Mouse (Mus musculus) layer of hippocampus, adult 11-12 months (tissue): ENCODE results near the gene Snapc3.

Source experiments
- DNase-seq: peaks from one replicate; pipeline ENCODE4 v3.0.0; 2022; ENCODE audit warnings: low spot score

The Snapc3 gene

DNA sequence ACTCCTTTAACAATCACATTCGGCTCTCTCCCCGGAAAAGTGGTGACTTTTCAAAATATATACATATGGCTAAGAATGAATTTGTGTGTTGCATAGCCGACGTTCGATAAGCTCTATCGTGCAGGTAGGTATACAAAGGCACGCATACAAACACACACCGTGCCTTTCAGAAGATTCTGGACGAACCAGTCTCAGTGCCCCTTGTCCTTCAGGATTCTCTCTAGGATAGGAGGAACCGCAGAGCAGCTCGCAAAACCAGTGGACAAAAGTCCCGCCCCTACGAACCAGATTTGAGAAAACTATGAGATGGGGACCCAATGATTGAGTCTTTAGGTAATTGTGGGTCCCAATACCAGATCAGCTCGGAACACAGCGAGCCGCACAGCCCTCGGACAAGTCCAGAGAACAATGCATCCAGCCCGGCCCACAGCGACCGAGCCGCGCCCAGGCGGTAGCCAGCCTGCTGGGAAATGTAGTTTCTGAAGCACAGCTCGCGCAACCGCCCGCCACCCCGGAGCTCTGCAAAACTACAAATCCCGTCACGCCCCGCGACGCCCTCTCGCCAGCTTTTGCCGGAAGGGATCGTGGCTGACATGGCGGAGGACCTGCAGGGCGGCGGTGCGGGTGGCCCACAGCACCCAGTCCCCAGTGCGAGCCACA lies at the start of gene Snapc3:
Gene Snapc3, plus strand, starts transcription at position 565 of the 660 bp plus-strand sequence.
- peak; percentile 97 for DNase-seq

DNA sequence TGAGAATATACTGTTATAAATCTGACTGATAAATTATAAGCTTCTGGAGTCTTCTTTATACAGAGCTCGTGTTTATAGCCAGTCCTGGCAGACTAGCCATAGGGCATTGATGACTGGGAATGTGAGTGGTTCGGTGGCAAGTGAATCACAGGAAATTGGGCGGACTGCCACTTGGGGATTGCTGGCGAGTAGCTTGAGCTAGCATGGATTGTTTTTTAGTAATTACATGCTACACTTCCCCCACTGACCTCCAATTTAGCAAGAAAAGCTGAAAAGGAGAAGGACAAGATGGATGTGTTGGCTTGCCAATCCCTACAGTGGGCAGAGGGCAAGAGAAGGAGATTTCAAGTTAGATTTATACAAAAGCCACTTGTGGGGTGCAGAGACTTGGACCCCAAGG lies 44.1 kb upstream of the Snapc3 start:
- DNase-seq, result no peak

DNA sequence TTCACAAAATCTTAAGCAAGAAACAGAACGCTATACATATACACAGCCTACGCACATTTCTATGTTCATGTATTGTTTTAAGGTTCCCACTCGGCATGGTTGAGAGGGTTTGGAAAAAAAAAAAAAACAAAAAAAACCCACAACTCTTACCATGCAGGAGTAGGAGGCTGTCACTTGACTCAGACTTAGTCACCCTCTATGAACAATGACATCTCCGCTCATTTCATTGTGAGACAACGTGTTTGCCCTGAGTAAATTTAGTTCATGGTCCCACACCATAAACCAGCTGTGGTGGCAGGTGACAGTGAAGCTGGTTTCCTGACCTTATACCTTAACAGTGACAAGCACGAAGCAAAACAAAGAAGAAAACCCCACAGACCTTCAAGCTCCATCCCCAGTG lies 41.9 kb upstream of the Snapc3 start:
- no peak for DNase-seq

DNA sequence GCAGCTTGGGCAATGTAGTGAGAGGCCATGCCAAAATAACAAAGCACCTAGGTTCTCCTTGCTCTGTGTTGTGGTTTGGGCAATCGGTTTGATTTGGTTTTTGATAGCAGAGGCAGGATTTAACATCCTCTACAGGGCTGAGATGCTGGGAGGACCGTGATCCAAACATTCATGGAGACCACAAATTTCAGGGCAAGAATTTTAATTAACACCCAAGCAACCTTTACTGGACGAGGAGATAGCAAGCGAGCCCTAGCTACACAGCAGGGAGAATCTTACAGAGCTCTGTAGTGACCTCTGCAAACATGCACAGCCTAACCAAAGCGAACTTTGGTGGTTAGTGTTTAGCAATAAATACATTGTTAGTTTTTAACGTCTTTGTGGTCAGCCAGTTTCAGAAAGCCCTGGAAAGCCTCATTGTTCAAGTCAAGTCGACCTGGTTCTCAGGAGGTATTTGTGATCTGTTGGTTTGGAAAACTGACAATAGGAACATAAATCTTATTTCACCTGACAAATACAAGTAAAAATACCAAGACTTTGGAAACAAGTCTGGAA lies 41.0 kb upstream of the Snapc3 start:
- DNase-seq, result no peak

DNA sequence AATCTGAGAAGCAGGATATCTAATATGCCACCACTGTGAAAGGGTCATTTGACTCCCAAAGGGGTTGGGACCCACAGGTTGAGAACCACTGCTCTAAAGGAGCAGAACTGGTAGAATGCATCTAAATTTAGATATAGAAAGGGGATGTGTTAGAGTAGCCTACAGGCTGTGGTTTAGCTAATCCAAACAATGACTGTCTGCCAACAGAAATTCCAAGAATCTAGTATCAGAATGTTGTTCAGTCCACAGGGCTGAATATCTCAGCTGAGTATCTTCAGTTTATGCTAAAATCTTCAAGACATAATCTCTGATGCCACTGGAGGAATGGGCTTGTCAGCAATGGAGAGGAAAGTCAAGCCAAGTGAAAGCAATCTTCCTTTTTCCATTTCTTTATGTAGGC lies 38.5 kb upstream of the Snapc3 start:
- DNase-seq, result no peak

DNA sequence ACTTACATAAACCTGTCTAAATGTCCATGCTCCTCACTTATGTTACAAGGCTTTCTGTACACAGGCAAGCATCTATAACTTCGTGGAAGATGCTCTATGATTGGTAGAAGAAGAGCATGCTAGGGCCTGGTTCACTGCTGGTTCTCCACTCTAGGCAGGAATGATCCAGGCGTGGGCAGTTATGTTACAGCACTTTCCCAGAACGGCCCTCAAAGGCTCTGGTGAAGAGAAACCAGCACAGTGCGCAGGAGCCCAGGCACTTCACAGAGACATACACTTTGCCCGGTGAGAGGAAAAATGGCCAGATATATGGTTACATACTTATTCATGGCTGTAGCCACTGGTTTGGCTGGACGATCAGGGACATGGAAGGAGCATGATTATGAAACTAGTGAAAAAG lies 37.8 kb upstream of the Snapc3 start:
- DNase-seq, result no peak

DNA sequence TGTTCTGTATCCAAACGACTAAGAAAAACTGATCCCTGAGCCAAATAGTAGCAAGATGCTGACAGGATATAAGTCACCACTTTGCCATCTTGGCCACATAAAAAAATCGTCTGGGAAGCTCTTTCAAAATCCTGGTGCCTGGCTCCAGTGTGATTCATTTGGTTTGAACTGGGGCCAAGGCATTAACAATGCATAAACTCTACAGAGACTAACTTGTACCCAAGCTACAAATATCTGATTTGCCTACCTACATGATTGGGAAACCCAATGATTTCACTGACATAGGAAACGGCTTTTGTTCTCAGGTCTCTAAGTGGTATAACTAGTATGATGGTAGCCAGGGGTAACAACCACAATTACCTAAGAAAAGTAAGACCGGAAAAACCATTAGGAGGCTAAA lies 37.3 kb upstream of the Snapc3 start:
- no peak for DNase-seq

DNA sequence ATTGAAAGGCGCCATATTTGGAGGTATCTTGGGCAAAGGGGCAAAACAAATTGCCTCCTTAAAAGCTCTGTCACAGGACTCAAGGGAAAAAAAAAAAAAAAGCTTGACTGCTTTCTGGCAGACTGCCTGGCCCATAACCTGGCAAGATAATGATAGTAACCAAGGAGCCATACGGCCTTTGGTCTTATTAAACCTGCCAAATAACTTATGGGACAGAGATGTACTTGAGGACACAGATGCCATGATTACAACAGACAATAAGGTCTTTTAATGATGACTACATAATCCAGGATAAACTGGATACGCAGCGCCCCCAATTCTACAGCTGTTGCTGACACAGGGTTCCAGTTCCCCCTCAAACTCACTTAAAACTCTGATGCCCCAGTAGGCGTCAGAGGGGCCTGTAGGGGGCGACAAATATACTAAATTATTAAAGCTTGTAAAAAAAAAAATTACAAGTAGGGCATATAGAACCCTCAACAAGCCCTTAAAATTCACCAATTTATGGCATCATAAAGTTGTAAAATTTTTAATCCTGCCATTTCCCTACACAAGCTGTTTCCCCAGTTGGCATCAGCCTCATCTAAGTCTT lies 33.5 kb upstream of the Snapc3 start:
- peak; percentile 44 for DNase-seq

DNA sequence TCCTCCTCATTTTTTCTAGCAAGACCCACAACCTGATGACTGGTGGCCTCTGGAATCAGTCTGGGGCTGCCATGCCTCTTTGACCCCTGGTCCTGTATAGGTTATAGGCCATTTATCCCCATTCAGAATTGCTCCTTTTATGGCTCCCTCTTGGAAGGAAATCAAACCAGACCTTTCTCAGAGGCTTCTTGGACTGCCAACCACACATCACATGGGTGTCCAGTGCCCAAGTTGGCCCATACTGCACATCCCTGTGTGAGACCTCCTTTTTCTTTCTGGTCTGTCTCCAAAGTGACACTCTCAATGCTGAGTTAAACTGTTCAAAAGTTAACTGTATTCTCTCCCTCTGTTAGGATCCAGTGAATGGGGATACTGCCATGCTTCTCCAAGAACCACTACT lies 32.4 kb upstream of the Snapc3 start:
- DNase-seq, result no peak

DNA sequence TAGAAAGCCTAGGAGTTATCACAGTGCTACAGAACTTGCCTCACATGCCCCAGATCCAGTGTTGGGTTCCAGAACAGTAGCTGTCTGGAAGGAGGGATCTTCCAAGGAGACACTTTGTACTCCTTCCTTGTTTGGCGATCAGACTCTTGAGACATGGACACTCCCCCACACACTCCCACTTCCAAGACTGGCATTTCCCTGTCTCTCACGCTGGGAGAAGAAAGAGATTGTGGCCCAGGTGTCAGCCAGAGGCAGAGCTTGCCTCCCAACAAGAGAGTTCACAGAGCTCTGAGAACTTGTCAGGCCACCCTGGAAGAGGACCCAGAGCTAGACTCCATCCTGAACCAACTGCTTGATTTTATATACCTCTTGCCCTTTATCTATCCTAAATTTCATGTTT lies 27.0 kb upstream of the Snapc3 start:
- DNase-seq, result no peak

DNA sequence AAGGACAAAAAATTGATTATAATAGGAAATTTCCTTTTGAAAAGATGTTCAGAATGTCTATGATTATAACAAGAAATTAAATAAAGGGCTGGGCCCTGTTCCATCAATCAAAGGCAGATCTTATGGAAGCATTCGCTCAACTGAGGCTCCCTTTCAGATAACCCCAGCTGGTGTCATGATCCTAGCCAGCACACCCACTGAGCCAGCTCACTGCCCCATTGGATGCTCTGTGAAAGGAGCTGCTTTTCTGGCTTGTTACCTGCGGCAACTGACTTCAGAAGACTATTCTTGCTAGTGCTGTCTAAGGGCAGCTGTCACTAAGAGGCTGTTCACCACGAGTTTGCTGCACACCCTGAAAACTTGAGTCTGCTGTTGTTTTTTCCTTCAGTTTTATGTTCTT lies 25.6 kb upstream of the Snapc3 start:
- no peak for DNase-seq

DNA sequence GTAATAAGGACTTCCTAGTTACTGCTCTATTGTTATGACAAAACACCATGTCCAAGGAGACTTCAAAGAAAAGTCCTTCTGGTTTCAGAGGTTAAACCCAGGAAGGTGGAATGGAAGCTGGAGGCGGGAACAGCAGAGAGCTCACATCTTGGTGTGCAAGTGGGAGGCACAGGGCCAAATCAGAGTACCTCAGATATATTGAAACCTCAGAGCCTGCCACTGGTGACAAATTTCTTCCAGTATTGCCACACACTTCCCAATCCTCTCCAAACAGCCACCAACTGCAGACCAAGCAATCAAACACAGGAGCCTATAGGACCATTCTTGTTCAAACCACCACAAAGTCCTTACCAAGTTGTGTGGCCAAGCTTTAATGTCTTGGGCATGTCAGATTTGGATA lies 23.8 kb upstream of the Snapc3 start:
- DNase-seq, result no peak

DNA sequence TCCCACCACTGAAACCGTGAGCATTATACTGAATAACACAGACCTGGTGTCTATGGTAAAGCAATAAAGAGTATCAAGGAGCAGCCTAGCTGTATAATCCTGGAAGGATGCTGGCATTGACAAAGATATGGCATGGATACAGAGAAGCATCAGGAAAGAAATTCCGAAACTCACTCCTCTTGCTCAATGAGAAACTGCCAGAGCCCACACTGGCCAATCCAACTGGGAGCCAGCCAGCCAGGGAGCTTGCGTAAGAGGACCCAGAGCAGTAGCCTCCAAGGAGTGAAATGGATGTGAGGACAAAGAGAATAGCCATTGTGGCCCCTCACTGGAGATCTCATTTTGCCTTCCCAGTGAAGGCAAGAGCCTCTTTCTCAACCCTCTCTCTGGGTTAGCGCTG lies 21.2 kb upstream of the Snapc3 start:
- peak; percentile 25 for DNase-seq

DNA sequence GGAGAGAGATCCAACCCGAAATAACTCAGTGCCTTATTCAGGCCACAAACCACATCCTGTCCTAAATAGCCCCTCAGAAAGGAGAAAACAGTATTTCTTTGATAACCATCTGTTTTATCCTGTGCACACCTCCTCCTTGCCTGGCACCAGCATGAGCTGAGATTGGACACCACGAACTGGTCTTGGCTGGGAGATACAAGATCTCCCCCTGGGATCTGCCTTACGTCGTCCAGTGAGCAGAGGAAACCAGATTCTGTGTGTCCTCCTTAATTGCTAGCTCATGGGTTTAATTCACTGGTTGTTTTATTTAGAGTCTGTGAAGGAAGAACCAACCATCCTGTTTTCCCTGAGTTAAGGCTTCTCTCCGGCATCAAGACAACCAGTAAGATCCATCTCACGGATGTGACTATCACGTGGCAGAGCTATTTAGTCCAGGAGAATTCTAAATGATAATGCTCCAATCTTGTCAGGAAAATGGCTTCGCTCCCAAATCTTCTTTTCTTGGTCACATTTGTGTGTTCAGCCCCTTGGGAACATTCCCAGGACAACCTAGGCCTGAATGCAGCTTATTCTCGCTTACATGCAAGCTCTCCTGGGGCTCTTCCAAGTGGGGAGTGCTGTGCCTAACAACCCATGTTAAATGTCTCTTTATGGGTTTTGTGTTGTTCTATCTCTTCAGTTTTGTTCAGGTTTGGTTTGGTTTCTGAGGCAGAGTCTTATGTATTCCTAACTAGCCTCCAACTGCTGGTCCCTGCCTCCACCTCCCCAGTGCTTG lies 20.3 kb upstream of the Snapc3 start:
- DNase-seq, result no peak

DNA sequence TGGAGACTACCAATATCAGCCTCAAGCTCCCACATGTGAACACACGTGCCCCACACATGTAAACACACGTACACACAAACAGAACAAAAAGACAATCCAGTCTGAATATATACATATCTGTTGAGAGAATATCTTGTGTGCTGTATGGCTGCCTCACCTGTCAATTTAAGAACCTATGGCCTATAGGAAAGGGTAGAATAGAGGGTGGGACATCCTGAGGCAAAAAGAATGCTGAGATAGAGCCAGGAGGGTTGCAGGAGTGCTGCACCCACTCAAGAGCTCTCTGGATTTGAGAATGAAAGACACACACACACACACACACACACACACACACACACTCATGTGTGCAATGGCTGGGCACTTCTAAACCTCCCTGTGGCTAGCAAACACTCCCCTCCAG lies 19.0 kb upstream of the Snapc3 start:
- no peak for DNase-seq

DNA sequence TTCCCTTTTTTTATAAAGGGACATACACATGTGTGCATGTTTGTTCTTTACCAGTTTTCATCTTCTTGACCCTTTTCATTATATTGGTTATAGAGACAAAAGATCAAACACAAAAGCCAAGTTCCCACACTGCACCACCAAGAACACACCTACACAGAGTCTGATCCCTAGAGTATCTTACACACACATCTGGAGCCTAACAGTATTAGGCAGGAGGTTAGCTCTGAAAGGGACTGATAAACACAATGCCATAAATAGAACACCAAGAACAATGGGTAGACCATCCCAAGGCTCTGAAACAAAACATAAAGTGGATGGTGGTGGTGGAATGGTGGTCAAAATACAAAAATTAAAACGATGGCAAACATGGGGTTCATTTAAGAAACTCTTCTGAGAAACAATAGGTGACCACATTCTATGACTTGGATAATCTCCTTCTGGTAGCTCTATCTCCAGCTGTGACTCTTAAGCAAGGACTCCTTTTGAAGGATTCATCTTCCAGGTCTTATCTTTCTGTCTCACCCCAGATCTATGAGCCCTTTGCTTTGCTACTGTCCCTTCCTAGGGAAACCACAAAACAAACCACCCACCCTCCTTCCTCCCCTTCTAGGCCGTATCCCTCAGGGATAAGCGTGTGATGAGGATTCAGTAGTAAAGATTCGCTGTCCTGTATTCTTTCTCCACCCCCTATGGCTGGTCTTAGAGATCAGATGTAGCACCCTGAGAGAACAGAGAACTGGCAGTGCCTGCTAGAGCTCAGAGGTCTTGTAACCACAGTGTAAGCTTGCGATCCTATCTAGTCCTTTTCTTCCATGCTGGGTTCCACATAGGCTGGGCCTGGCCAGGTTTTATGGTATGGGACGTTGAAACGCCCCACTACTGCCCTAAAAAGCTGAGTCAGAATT lies 16.6 kb upstream of the Snapc3 start:
- no peak for DNase-seq

DNA sequence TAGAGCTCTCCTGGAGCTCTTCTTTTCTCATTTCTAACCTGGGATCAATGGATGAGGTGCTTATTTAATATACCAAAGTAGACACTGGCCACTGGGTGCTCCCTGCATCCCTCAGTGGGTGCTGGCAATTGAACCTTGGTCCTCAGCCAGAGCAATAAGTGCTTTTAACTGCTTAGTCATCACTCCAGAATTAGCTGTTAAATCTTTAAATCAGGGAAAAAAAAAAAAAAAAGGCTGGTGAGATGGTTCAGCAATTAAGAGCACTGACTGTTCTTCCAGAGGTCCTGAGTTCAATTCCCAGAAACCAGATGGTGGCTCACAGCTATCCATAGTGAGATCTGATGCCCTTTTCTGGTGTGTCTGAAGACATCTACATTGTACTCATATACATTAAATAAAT lies 15.8 kb upstream of the Snapc3 start:
- DNase-seq, result no peak

DNA sequence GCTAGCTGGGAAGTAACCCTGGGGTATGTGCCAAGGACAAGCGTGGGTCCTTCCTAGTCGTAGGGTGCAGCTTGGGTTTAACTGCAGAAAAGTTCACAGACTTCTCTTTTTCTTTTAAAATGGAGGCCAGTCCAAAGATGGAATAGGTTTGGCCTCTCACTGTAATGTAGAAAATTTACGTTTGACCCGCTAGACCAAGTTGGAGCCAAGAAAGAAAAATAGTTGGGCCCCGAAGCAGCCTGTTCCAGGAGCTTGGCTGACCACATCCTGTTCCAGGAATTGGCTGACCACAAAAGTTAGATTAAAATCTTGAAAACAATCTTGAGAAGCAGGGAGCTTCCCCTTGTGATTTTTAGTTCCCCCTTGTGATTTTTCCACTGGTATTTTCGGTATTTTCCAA lies 9.8 kb upstream of the Snapc3 start:
- DNase-seq, result no peak

DNA sequence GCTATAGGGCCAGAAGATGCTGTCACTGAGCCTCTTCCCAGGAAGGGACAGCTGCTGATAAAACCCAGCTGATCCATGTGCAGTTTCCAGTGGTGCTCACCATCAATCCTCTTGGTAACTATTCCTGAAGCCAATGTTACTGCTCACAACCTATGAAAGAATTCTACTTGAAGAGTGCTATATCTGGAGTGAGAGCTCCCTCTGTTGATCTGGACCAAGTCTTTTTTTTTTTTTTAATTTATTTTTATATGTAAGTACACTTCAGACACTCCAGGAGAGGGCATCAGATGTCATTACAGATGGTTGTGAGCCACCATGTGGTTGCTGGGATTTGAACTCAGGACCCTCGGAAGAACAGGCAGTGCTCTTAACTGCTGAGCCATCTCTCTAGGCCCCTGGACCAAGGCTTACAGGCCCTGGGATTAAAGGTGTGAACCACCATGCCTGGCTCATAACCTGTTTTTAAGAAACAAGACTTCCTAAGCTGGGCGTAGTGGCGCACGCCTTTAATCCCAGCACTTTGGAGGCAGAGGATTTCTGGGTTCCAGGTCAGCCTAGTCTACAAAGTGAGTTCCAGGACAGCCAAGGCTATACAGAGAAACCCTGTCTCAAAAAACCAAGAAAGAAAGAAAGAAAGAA lies 7.5 kb upstream of the Snapc3 start:
- DNase-seq, result no peak

DNA sequence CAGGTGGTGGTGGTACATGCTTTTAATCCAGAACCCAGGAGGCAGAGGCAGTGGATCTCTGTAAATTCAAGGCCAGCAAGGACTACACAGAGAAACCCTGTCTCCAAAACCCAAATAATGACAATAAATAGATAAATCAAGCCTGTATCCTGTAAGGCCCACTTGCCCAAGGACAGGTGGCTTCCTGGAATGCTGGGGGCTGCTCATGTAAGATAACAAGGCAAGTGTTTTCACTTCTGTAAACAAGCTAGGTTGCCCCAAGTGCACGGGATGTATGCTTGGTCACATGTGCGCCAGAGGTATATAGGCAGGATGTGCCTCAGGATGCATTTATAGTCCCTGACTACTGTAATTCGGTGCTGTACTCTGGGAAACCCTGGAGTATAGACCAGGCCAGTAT lies 5.5 kb upstream of the Snapc3 start:
- DNase-seq, result no peak

DNA sequence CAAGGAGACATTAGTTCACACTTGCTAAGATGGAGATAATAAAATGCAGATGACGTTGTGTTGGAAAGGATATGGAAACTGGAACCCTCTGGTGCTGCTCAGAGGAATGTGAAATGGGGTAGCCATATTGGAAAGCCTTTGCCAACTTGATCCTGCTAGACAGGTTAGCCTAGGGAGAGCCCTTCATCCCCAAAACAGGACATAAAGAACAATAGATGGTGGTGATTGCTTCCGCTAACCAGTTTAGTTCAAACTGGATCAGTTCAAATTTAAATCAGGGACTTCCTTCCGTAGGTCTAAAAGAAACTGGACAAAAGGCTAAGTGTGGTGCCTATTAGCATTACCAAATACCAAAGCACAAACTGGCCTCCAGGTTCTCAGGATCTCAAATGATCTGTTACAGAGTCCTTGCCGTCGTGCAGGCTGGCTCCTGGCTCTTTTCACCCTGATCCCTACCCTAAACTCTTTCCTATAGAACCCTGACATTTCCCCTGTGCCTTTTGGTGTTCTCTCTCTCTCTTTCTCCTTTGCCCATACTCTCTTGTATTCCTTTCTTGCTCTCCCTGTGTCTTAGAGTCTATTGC lies 3.2 kb upstream of the Snapc3 start:
- no peak for DNase-seq
